ENCODE assay signal across 8 mouse cellular contexts in genomic region chr19:3942986-3943735, GRCm38 (mm10). TPM values are rescaled to one million over a fixed set of nuclear protein-coding genes. Genes with fewer than 3 reads are reported as not detected.
DNase-seq lines count a peak whose midpoint lies in the region; ATAC-seq and TF ChIP-seq lines count a peak whose summit lies in the region.

No protein-coding gene starts in this region.

- H3K9me3 ChIP-seq in neural tube, embryonic 12.5 days = no peaks in the 10 kb centered on the region
- no peaks in the 10 kb centered on the region for H3K9me3 ChIP-seq in heart, embryonic 16.5 days (replicated peaks; ENCODE audit: control insufficient read depth, low read length)
- no peaks in the 10 kb centered on the region for H3K9me3 ChIP-seq in limb, embryonic 12.5 days
- no peaks in the 10 kb centered on the region for H3K9me3 ChIP-seq in neural tube, embryonic 15.5 days (replicated peaks)

- 0 out of 2 replicates have a peak overlapping the region, but pooled peaks have one; percentile 20 for H3K4me2 ChIP-seq in neural tube, embryonic 12.5 days (replicated peaks)
- peak overlapping the region; percentile 61 for H3K4me2 ChIP-seq in heart, embryonic 16.5 days (ENCODE audit: low read depth, low read length)
- peak overlapping the region; percentile 9; the same call in 1 of the 2 replicates for H3K4me2 ChIP-seq in limb, embryonic 12.5 days
- H3K4me2 ChIP-seq in neural tube, embryonic 15.5 days = peak overlapping the region; percentile 26; the same call in 1 of the 2 replicates

- TF ChIP-seq CTCF in left cerebral cortex, adult 2 months (IDR thresholded peaks at IDR 0.05) = no peak

- DNase-seq in neural tube, embryonic 10.5 days (ENCODE audit: extremely low spot score, low spot score) = no peak
- no peak for DNase-seq in adrenal gland, postnatal 14 days
- no peak for DNase-seq in left cerebral cortex, adult 2 months (ENCODE audit: extremely low spot score in 1 of 2, low spot score in 2 of 2)
- no peak for DNase-seq in frontal cortex, postnatal 10 days (ENCODE audit: low spot score in 2 of 2)

- no peak overlapping the region for H3K4me3 ChIP-seq in neural tube, embryonic 12.5 days
- peak overlapping the region; percentile 39 for H3K4me3 ChIP-seq in heart, embryonic 16.5 days (ENCODE audit: low read length)
- H3K4me3 ChIP-seq in limb, embryonic 12.5 days (replicated peaks) = no peak overlapping the region
- H3K4me3 ChIP-seq in neural tube, embryonic 15.5 days (replicated peaks) = no peak overlapping the region
- H3K4me3 ChIP-seq in left cerebral cortex, adult 2 months = no peak overlapping the region

- H3K9ac ChIP-seq in neural tube, embryonic 12.5 days = no peak overlapping the region
- H3K9ac ChIP-seq in heart, embryonic 16.5 days (ENCODE audit: low read length) = peak overlapping the region; percentile 46
- no peak overlapping the region for H3K9ac ChIP-seq in limb, embryonic 12.5 days (replicated peaks)
- no peak overlapping the region for H3K9ac ChIP-seq in neural tube, embryonic 15.5 days (replicated peaks)

- ATAC-seq in neural tube, embryonic 12.5 days (ENCODE audit: low FRiP score, low read depth) = no peak
- no peak for ATAC-seq in heart, embryonic 16.5 days (replicated peaks; ENCODE audit: extremely low read depth, insufficient read depth, low FRiP score)
- ATAC-seq in limb, embryonic 12.5 days (ENCODE audit: insufficient number of reproducible peaks, insufficient read depth, low FRiP score, low TSS enrichment, low read depth) = no peak
- no peak for ATAC-seq in neural tube, embryonic 15.5 days (ENCODE audit: low FRiP score)

- 0 out of 2 replicates have a peak, but pooled peaks cover 2% of the 10 kb centered on the region for H3K27me3 ChIP-seq in neural tube, embryonic 12.5 days (replicated peaks)
- H3K27me3 ChIP-seq in heart, embryonic 16.5 days (ENCODE audit: control insufficient read depth, insufficient read depth, low read length) = no peaks in the 10 kb centered on the region
- H3K27me3 ChIP-seq in limb, embryonic 12.5 days = peaks cover 16% of the 10 kb centered on the region
- peaks cover 11% of the 10 kb centered on the region; the same call in 1 of the 2 replicates for H3K27me3 ChIP-seq in neural tube, embryonic 15.5 days (replicated peaks)

- no peak overlapping the region for H3K27ac ChIP-seq in neural tube, embryonic 12.5 days
- no peak overlapping the region for H3K27ac ChIP-seq in heart, embryonic 16.5 days (ENCODE audit: low read length)
- no peak overlapping the region for H3K27ac ChIP-seq in limb, embryonic 12.5 days
- H3K27ac ChIP-seq in neural tube, embryonic 15.5 days (replicated peaks) = no peak overlapping the region
- no peak overlapping the region for H3K27ac ChIP-seq in left cerebral cortex, adult 2 months

- intact Hi-C loops in left cerebral cortex, adult 2 months (cut with DNase I) = no loop called here

- no peaks in the 10 kb centered on the region for H3K36me3 ChIP-seq in neural tube, embryonic 12.5 days
- no peaks in the 10 kb centered on the region for H3K36me3 ChIP-seq in heart, embryonic 16.5 days (ENCODE audit: control insufficient read depth, insufficient read depth)
- no peaks in the 10 kb centered on the region for H3K36me3 ChIP-seq in limb, embryonic 12.5 days
- H3K36me3 ChIP-seq in neural tube, embryonic 15.5 days = no peaks in the 10 kb centered on the region

- no peaks in the 10 kb centered on the region for H3K4me1 ChIP-seq in neural tube, embryonic 12.5 days
- H3K4me1 ChIP-seq in heart, embryonic 16.5 days (ENCODE audit: control insufficient read depth, insufficient read depth, low read length) = peaks cover 15% of the 10 kb centered on the region
- no peaks in the 10 kb centered on the region for H3K4me1 ChIP-seq in limb, embryonic 12.5 days (replicated peaks)
- no peaks in the 10 kb centered on the region for H3K4me1 ChIP-seq in neural tube, embryonic 15.5 days

- WGBS in neural tube, embryonic 12.5 days = 21% methylated on average over 27 of the region's 27 CpGs
- WGBS in heart, embryonic 16.5 days = 17% methylated on average over 27 of the region's 27 CpGs
- 18% methylated on average over 27 of the region's 27 CpGs for WGBS in limb, embryonic 12.5 days
- WGBS in neural tube, embryonic 15.5 days = 23% methylated on average over 27 of the region's 27 CpGs

RNA-seq across cellular contexts. Expression of gene Unc93b1, which starts 8.2 kb away (rescaled TPM):
- polyA plus RNA-seq in neural tube, embryonic 12.5 days (2016; fragmentation: Nextera tagmentation; extraction: Ambion mirVana) = 8.4 and 11.1 TPM in 2 replicates
- polyA plus RNA-seq in heart, embryonic 16.5 days (2015; fragmentation: Nextera tagmentation; extraction: Ambion mirVana) = 19.8 TPM in 2 replicates
- polyA plus RNA-seq in limb, embryonic 12.5 days (2016; fragmentation: Nextera tagmentation; extraction: Ambion mirVana) = 11.7 and 12.1 TPM in 2 replicates
- 15.0 and 20.6 TPM in 2 replicates for polyA plus RNA-seq in neural tube, embryonic 15.5 days (2015; fragmentation: Nextera tagmentation; extraction: Ambion mirVana)
- total RNA-seq in adrenal gland, postnatal 14 days (2021) = 35.4 and 48.9 TPM in 2 replicates
- 10 to 100 TPM; 12.9 to 16.3 TPM for total RNA-seq in left cerebral cortex, adult 2 months (2021)

RNA-seq across cellular contexts. Expression of gene Aldh3b1, which starts 13.6 kb away (rescaled TPM):
- 0.84 and 0.87 TPM in 2 replicates for polyA plus RNA-seq in neural tube, embryonic 12.5 days (2016; fragmentation: Nextera tagmentation; extraction: Ambion mirVana)
- polyA plus RNA-seq in heart, embryonic 16.5 days (2015; fragmentation: Nextera tagmentation; extraction: Ambion mirVana) = 2.6 and 3.7 TPM in 2 replicates
- 0.60 and 0.65 TPM in 2 replicates for polyA plus RNA-seq in limb, embryonic 12.5 days (2016; fragmentation: Nextera tagmentation; extraction: Ambion mirVana)
- polyA plus RNA-seq in neural tube, embryonic 15.5 days (2015; fragmentation: Nextera tagmentation; extraction: Ambion mirVana) = 2.5 and 3.8 TPM in 2 replicates
- total RNA-seq in adrenal gland, postnatal 14 days (2021) = 57.8 and 73.4 TPM in 2 replicates
- total RNA-seq in left cerebral cortex, adult 2 months (2021) = 1 to 10 TPM; 2.3 to 3.3 TPM

RNA-seq across cellular contexts. Expression of gene Aldh3b3, which starts 15.3 kb away (rescaled TPM):
- polyA plus RNA-seq in neural tube, embryonic 12.5 days (2016; fragmentation: Nextera tagmentation; extraction: Ambion mirVana) = not detected in 2 replicates
- not detected in 2 replicates for polyA plus RNA-seq in heart, embryonic 16.5 days (2015; fragmentation: Nextera tagmentation; extraction: Ambion mirVana)
- polyA plus RNA-seq in limb, embryonic 12.5 days (2016; fragmentation: Nextera tagmentation; extraction: Ambion mirVana) = not detected in 2 replicates
- polyA plus RNA-seq in neural tube, embryonic 15.5 days (2015; fragmentation: Nextera tagmentation; extraction: Ambion mirVana) = not detected in 2 replicates
- total RNA-seq in adrenal gland, postnatal 14 days (2021) = 0.41 and 0.44 TPM in 2 replicates
- under 1 TPM in 1 of 2 experiments, not detected in 1; 0.11 TPM for total RNA-seq in left cerebral cortex, adult 2 months (2021)

RNA-seq across cellular contexts. Expression of gene Aldh3b2, which starts 29.0 kb away (rescaled TPM):
- 0.65 and 0.68 TPM in 2 replicates for polyA plus RNA-seq in neural tube, embryonic 12.5 days (2016; fragmentation: Nextera tagmentation; extraction: Ambion mirVana)
- polyA plus RNA-seq in heart, embryonic 16.5 days (2015; fragmentation: Nextera tagmentation; extraction: Ambion mirVana) = 0.21 and 0.47 TPM in 2 replicates
- 2.7 and 3.6 TPM in 2 replicates for polyA plus RNA-seq in limb, embryonic 12.5 days (2016; fragmentation: Nextera tagmentation; extraction: Ambion mirVana)
- polyA plus RNA-seq in neural tube, embryonic 15.5 days (2015; fragmentation: Nextera tagmentation; extraction: Ambion mirVana) = 0.20 and 1.6 TPM in 2 replicates
- 7.6 and 11.6 TPM in 2 replicates for total RNA-seq in adrenal gland, postnatal 14 days (2021)
- 1 to 10 TPM in 1 of 2 experiments, under 1 TPM in 1; 0.93 to 1.5 TPM for total RNA-seq in left cerebral cortex, adult 2 months (2021)

RNA-seq across cellular contexts. Expression of gene Ndufs8, which starts 30.6 kb away (rescaled TPM):
- polyA plus RNA-seq in neural tube, embryonic 12.5 days (2016; fragmentation: Nextera tagmentation; extraction: Ambion mirVana) = 226 and 234 TPM in 2 replicates
- 466 and 487 TPM in 2 replicates for polyA plus RNA-seq in heart, embryonic 16.5 days (2015; fragmentation: Nextera tagmentation; extraction: Ambion mirVana)
- 242 and 257 TPM in 2 replicates for polyA plus RNA-seq in limb, embryonic 12.5 days (2016; fragmentation: Nextera tagmentation; extraction: Ambion mirVana)
- 308 and 330 TPM in 2 replicates for polyA plus RNA-seq in neural tube, embryonic 15.5 days (2015; fragmentation: Nextera tagmentation; extraction: Ambion mirVana)
- 440 and 447 TPM in 2 replicates for total RNA-seq in adrenal gland, postnatal 14 days (2021)
- 100 to 1,000 TPM; 129 to 133 TPM for total RNA-seq in left cerebral cortex, adult 2 months (2021)

Comparison
In these comparisons a context has a peak if more than half of its experiments do, and no peak if none do; other contexts are left out.
1. H3K4me2 ChIP-seq: peak in every context shown above with its lines; median percentile 61 in heart, embryonic 16.5 days; 26 in neural tube, embryonic 15.5 days; 20 in neural tube, embryonic 12.5 days; 9 in limb, embryonic 12.5 days.